Mouse (Mus musculus) mouse embryonic stem cell (cell line): ENCODE data around the gene Papss2.

Experiments used
- in situ Hi-C, 2 experiments: fragments of 300-500 bp; cut with MboI; formaldehyde crosslinking; loops; 1 replicate in 1 of 2; 3 replicates in 1 of 2; pipeline ENCODE4 v1.14.3; 2019 to 2020; ENCODE audit warnings: low sequenced_read_pairs in 2 of 2, low pct_unique_long_range_greater_than_20kb in 1 of 2, mixed read lengths in 1 of 2; ENCODE audit not compliant: unreplicated experiment in 1 of 2

The Papss2 gene

GRCm38 (mm10) chr19:32593870-32594269 is 1.7 kb upstream of the Papss2 start:
- in situ Hi-C loops, result no loop called here

GRCm38 (mm10) chr19:32595131-32595505 is 472 bp upstream of the Papss2 start:
- in situ Hi-C loops, result no loop called here

- in situ Hi-C loops, result no loop called here
Observed at GRCm38 (mm10) chr19:32599006-32599405, 3.4 kb downstream of the Papss2 start.

GRCm38 (mm10) chr19:32599436-32599835 is 3.8 kb downstream of the Papss2 start:
- in situ Hi-C loops, result no loop called here

- in situ Hi-C loops, result no loop called here
Observed at GRCm38 (mm10) chr19:32601033-32601770, 5.6 kb downstream of the Papss2 start.

- in situ Hi-C loops, result no loop called here
Observed at GRCm38 (mm10) chr19:32603466-32603865, 7.9 kb downstream of the Papss2 start.

- in situ Hi-C loops, result no loop called here
Observed at GRCm38 (mm10) chr19:32604127-32604526, 8.5 kb downstream of the Papss2 start.

GRCm38 (mm10) chr19:32604563-32605252 is 9.1 kb downstream of the Papss2 start:
- in situ Hi-C loops, result no loop called here

GRCm38 (mm10) chr19:32606227-32606827 is 10.7 kb downstream of the Papss2 start:
- in situ Hi-C loops, result no loop called here

- in situ Hi-C loops, result no loop called here
Observed at GRCm38 (mm10) chr19:32607036-32607435, 11.4 kb downstream of the Papss2 start.

- in situ Hi-C loops, result no loop called here
Observed at GRCm38 (mm10) chr19:32611386-32612092, 15.9 kb downstream of the Papss2 start.

GRCm38 (mm10) chr19:32614046-32614771 is 18.6 kb downstream of the Papss2 start:
- in situ Hi-C loops, result no loop called here

GRCm38 (mm10) chr19:32614772-32615099 is 19.1 kb downstream of the Papss2 start:
- in situ Hi-C loops, result no loop called here

- in situ Hi-C loops, result no loop called here
Observed at GRCm38 (mm10) chr19:32616646-32617045, 21.1 kb downstream of the Papss2 start.

GRCm38 (mm10) chr19:32619739-32620138 is 24.1 kb downstream of the Papss2 start:
- in situ Hi-C loops, result no loop called here

- in situ Hi-C loops, result no loop called here
Observed at GRCm38 (mm10) chr19:32620859-32621445, 25.4 kb downstream of the Papss2 start.

GRCm38 (mm10) chr19:32622142-32622541 is 26.6 kb downstream of the Papss2 start:
- in situ Hi-C loops, result no loop called here

- in situ Hi-C loops, result no loop called here
Observed at GRCm38 (mm10) chr19:32626768-32627331, 31.3 kb downstream of the Papss2 start.
